Mouse (Mus musculus): ENCODE measurements around the gene 5830473C10Rik. TPM values are rescaled to one million over a fixed set of nuclear protein-coding genes. Genes with fewer than 3 reads are reported as not detected.
"Not testable (repeated sequence)": the region's sequence is repeated elsewhere in the genome, so short reads cannot be mapped to it uniquely, and the experiment has no call there.

The 5830473C10Rik gene
- polyA plus RNA-seq, 1 experiment from 2014 or later = not detected

DNA sequence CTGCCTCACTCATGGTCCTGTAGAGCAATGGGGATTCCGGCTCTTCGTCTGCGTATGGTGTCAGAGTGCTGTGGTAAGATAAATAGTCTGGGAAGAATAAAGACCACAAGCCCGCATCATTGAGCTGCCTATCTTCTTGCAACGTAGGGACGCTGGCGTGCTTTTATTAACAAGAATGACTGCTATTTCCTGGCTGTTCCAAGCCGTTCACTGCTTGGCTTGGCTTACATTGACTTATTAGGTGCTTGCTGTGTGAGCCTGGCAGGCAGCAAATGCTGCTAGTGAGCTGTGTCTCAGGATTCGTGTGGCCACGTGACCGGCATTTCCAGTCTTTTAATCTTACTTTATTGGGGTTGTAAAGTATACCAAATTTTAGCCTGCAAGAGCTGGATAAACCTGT lies 48.0 kb downstream of the 5830473C10Rik start:
- DNase-seq (ENCODE audit: low spot score) = no peak
- no peaks in the 10 kb centered on the region for H3K4me1 ChIP-seq
- no peaks in the 10 kb centered on the region for H3K36me3 ChIP-seq (replicated peaks)
- WGBS = 72% methylated on average over 11 of the region's 11 CpGs
- no peaks in the 10 kb centered on the region for H3K9me3 ChIP-seq
- H3K27ac ChIP-seq (replicated peaks) = no peak overlapping the region
- no peak overlapping the region for H3K4me3 ChIP-seq
- no peaks in the 10 kb centered on the region for H3K27me3 ChIP-seq (replicated peaks; ENCODE audit: low read depth, poor library complexity, severe bottlenecking)

GRCm38 (mm10) chr5:90611388-90611787 lies 50.5 kb downstream of the 5830473C10Rik start:
- Histone ChIP-seq H3K27ac (replicated peaks) (no peak overlapping the region), H3K9me3 (no peaks in the 10 kb centered on the region), H3K4me1 (no peaks in the 10 kb centered on the region), H3K27me3 (replicated peaks; ENCODE audit: low read depth, poor library complexity, severe bottlenecking) (no peaks in the 10 kb centered on the region), H3K36me3 (replicated peaks) (no peaks in the 10 kb centered on the region), H3K4me3 (no peak overlapping the region)
- no peak for DNase-seq (ENCODE audit: low spot score)
- WGBS = 83% methylated on average over 3 of the region's 3 CpGs

DNA sequence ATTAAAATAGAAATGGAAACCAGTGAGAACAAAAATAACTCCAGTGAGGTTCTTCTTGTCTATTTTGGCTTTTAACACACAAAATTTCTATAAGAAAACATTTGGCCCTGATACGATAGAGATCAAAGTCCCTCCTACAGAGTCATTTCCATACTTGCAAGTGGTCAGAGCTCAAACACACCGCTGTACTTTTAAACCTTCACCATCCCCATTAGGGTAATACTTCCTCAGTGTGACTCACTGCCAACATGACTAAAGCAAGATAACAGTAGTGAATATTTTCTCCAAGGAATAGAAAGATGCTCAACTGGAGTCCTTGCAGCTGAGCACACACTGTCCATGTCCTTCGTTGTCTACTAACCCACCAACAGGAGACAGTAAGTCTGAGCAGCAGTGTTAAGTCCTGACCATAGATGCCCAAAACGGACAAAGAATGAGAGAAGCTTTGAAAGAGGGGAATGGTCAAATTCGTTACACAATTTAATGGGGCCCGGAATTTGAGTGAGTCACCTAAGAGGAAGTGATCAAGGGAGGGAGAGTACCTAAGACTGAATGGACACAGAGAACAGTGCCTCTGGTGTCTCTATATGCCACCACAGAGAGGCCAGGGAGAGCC lies 51.2 kb downstream of the 5830473C10Rik start:
- Histone ChIP-seq H3K4me1 (no peaks in the 10 kb centered on the region), H3K27me3 (replicated peaks; ENCODE audit: low read depth, poor library complexity, severe bottlenecking) (no peaks in the 10 kb centered on the region), H3K4me3 (no peak overlapping the region), H3K27ac (replicated peaks) (no peak overlapping the region), H3K9me3 (no peaks in the 10 kb centered on the region), H3K36me3 (replicated peaks) (no peaks in the 10 kb centered on the region)
- DNase-seq (ENCODE audit: low spot score) = no peak
- 85% methylated on average over 6 of the region's 6 CpGs for WGBS

DNA sequence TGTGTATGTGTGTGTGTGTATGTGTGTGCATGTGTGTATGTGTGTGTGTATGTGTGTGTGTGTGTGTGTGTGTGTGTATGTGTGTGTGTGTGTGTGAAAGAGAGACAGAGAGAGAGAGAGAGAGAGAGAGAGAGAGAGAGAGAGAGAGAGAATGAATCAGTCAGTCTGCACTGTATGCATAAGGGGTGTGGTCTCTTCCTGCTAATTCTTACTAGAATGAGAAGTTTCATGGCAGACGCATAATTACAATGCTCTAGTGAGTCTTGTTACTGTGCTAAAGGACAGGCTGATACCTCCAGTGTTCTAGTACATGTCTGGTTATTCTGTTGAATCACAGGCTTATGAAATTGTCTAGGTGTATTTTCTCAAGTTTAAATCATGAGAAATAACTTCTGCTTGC lies 51.8 kb downstream of the 5830473C10Rik start:
- not testable (repeated sequence) for H3K4me1 ChIP-seq; H3K4me3 ChIP-seq; H3K36me3 ChIP-seq (replicated peaks); H3K27me3 ChIP-seq (replicated peaks; ENCODE audit: low read depth, poor library complexity, severe bottlenecking); H3K9me3 ChIP-seq; H3K27ac ChIP-seq (replicated peaks); DNase-seq (ENCODE audit: low spot score)
- WGBS = 80% methylated on average over 1 of the region's 1 CpGs

DNA sequence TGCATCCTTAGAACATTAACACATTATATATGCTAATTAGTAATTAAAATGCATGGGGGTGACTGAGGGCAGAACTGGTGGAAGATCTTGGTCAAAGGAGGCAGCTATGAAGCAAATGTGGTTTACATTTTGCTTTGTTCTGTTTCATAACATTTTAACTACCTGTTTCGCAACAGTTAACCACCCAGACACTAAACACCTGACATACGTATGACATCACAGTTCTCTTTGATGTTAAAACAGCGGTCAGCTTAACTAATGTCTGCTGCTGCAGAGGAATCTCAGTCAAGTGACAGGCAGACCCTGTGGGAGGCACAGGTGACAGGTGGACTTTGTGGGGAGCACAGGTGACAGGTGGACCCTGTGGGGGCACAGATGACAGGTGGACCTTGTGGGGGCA lies 57.0 kb downstream of the 5830473C10Rik start:
- Histone ChIP-seq H3K9me3 (no peaks in the 10 kb centered on the region), H3K27me3 (replicated peaks; ENCODE audit: low read depth, poor library complexity, severe bottlenecking) (no peaks in the 10 kb centered on the region), H3K4me1 (no peaks in the 10 kb centered on the region), H3K4me3 (no peak overlapping the region), H3K27ac (replicated peaks) (no peak overlapping the region), H3K36me3 (replicated peaks) (no peaks in the 10 kb centered on the region)
- DNase-seq (ENCODE audit: low spot score) = no peak
- WGBS = 95% methylated on average over 3 of the region's 3 CpGs

GRCm38 (mm10) chr5:90621316-90621715 lies 60.4 kb downstream of the 5830473C10Rik start:
- WGBS = 92% methylated on average over 2 of the region's 2 CpGs
- Histone ChIP-seq H3K27ac (replicated peaks) (no peak overlapping the region), H3K27me3 (replicated peaks; ENCODE audit: low read depth, poor library complexity, severe bottlenecking) (no peaks in the 10 kb centered on the region), H3K4me3 (no peak overlapping the region), H3K36me3 (replicated peaks) (no peaks in the 10 kb centered on the region), H3K9me3 (no peaks in the 10 kb centered on the region), H3K4me1 (no peaks in the 10 kb centered on the region)
- no peak for DNase-seq (ENCODE audit: low spot score)

GRCm38 (mm10) chr5:90621726-90622125 lies 60.8 kb downstream of the 5830473C10Rik start:
- no peak overlapping the region for H3K4me3 ChIP-seq
- WGBS = 92% methylated on average over 6 of the region's 6 CpGs
- H3K36me3 ChIP-seq (replicated peaks) = no peaks in the 10 kb centered on the region
- no peaks in the 10 kb centered on the region for H3K9me3 ChIP-seq
- H3K27me3 ChIP-seq (replicated peaks; ENCODE audit: low read depth, poor library complexity, severe bottlenecking) = no peaks in the 10 kb centered on the region
- no peak for DNase-seq (ENCODE audit: low spot score)
- H3K4me1 ChIP-seq = no peaks in the 10 kb centered on the region
- no peak overlapping the region for H3K27ac ChIP-seq (replicated peaks)

DNA sequence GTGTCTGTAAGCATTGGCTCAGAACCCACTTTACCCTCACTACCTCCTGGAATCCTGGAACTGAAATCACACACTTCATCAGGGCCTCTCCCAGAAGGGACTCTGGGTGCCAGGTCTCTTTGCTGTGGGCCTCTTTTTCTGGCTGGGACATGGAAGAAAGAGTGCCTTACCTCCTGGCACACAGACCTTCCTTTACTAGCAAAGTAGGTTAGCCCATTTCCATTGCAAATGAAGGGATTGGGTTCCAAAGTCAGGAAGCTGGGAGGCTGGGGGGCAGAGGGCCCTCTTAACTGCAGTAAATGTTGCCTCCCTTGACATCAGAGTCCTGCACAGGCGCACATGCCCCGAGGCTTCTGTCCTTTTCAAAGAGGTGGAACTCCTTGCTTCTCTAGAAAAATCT lies 62.3 kb downstream of the 5830473C10Rik start:
- Histone ChIP-seq H3K4me1 (no peaks in the 10 kb centered on the region), H3K27ac (replicated peaks) (no peak overlapping the region), H3K36me3 (replicated peaks) (no peaks in the 10 kb centered on the region), H3K4me3 (no peak overlapping the region), H3K27me3 (replicated peaks; ENCODE audit: low read depth, poor library complexity, severe bottlenecking) (no peaks in the 10 kb centered on the region), H3K9me3 (no peaks in the 10 kb centered on the region)
- no peak for DNase-seq (ENCODE audit: low spot score)
- 79% methylated on average over 2 of the region's 2 CpGs for WGBS

DNA sequence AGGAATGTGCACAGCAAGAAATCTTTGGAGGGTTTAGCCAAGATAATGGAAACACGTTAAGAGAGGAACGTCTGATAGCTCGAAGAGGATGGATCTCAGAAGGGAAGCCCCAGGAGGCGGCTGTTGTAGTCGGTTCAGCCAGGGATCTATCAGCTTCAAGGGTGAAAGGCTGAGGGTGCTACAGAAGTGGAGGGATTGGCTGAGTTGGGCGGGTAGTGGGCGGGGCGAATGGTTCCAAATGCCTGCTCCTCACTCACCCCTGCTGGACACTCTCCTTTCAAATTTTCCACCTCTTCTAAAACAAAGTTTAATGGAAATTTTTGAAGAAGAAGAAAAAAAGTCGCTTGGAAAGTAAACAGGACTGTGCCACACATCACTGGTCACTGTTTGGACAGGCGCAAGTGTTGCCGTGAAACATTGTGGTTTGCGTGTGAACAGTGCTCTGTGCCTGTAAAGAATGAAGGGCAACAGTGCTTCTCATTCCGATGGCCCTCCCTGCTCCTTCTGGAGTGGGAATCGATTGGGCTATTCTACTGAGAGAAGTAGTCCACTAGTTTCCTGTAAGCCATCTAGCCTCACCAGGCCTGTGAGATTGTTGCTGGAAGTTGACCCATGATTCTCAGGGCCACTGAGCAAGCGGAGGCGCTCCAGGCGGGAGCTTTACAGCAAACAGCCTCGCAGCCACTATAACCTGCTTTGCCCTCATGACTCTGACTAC lies 64.0 kb downstream of the 5830473C10Rik start:
- H3K36me3 ChIP-seq (replicated peaks) = no peaks in the 10 kb centered on the region
- H3K27ac ChIP-seq (replicated peaks) = no peak overlapping the region
- 80% methylated on average over 18 of the region's 18 CpGs for WGBS
- H3K9me3 ChIP-seq = no peaks in the 10 kb centered on the region
- DNase-seq (ENCODE audit: low spot score) = no peak
- H3K4me3 ChIP-seq = no peak overlapping the region
- H3K27me3 ChIP-seq (replicated peaks; ENCODE audit: low read depth, poor library complexity, severe bottlenecking) = no peaks in the 10 kb centered on the region
- no peaks in the 10 kb centered on the region for H3K4me1 ChIP-seq

- Histone ChIP-seq H3K27ac (replicated peaks) (no peak overlapping the region), H3K27me3 (replicated peaks; ENCODE audit: low read depth, poor library complexity, severe bottlenecking) (no peaks in the 10 kb centered on the region), H3K36me3 (replicated peaks) (no peaks in the 10 kb centered on the region), H3K9me3 (no peaks in the 10 kb centered on the region), H3K4me3 (no peak overlapping the region), H3K4me1 (no peaks in the 10 kb centered on the region)
- 95% methylated on average over 4 of the region's 4 CpGs for WGBS
- DNase-seq (ENCODE audit: low spot score) = no peak
Observed at GRCm38 (mm10) chr5:90627423-90627822, 66.5 kb downstream of the 5830473C10Rik start.

DNA sequence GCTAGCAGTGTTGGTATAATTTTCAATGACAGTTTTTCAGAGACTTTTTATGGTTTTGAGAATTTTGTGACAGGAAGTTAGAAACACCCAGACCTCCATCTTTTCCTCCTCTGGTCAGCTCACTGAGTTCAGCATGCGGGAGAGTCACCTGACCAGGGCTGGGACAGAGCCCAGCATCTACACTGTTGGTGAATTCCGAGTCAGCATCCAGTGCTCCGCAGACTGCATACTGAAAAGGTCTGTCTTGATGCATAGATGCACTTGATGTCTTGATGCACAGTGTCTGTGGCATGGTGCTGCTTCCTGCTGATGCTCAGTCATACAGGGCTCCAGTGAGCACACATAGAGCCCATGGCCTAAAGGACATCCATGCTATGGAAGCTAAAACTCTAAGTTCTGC lies 67.1 kb downstream of the 5830473C10Rik start:
- H3K27ac ChIP-seq (replicated peaks) = no peak overlapping the region
- H3K36me3 ChIP-seq (replicated peaks) = no peaks in the 10 kb centered on the region
- no peaks in the 10 kb centered on the region for H3K4me1 ChIP-seq
- no peaks in the 10 kb centered on the region for H3K9me3 ChIP-seq
- H3K27me3 ChIP-seq (replicated peaks; ENCODE audit: low read depth, poor library complexity, severe bottlenecking) = no peaks in the 10 kb centered on the region
- WGBS = 85% methylated on average over 3 of the region's 3 CpGs
- H3K4me3 ChIP-seq = no peak overlapping the region
- no peak for DNase-seq (ENCODE audit: low spot score)

DNA sequence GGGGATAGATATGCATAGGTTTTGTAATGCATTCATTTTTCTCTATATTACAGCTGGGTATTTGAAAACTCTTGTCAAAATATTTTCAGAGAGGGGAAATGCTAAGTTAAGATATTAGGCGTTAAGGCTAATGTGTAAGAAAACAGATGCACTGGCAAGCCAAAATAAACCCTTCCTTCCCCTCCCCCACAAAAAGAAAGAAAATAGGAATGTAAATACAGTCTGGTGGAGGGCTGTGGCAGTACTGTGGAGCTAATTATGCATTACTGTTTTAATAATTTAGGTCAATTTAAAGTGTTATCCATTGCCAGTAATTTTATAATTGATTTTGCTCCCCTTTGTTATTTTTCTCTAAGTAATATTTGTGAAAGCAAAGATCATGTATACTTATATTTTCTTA lies 67.6 kb downstream of the 5830473C10Rik start:
- WGBS = 78% methylated on average over 1 of the region's 1 CpGs
- no peaks in the 10 kb centered on the region for H3K36me3 ChIP-seq (replicated peaks)
- no peak for DNase-seq (ENCODE audit: low spot score)
- H3K4me3 ChIP-seq = no peak overlapping the region
- no peaks in the 10 kb centered on the region for H3K9me3 ChIP-seq
- H3K27me3 ChIP-seq (replicated peaks; ENCODE audit: low read depth, poor library complexity, severe bottlenecking) = no peaks in the 10 kb centered on the region
- no peak overlapping the region for H3K27ac ChIP-seq (replicated peaks)
- no peaks in the 10 kb centered on the region for H3K4me1 ChIP-seq

GRCm38 (mm10) chr5:90634885-90635284 lies 74.0 kb downstream of the 5830473C10Rik start:
- WGBS = 68% methylated on average over 7 of the region's 7 CpGs
- Histone ChIP-seq H3K9me3 (no peaks in the 10 kb centered on the region), H3K4me3 (no peak overlapping the region), H3K4me1 (no peaks in the 10 kb centered on the region), H3K36me3 (replicated peaks) (no peaks in the 10 kb centered on the region), H3K27ac (replicated peaks) (no peak overlapping the region), H3K27me3 (replicated peaks; ENCODE audit: low read depth, poor library complexity, severe bottlenecking) (peaks cover 8% of the 10 kb centered on the region)
- DNase-seq (ENCODE audit: low spot score) = no peak
